Mouse (Mus musculus) kidney, postnatal 14 days (tissue): ENCODE data around the gene Hba-a1.
"Not testable (repeated sequence)": the region's sequence is repeated elsewhere in the genome, so short reads cannot be mapped to it uniquely, and the experiment has no call there.

ENCODE experiments used
- DNase-seq: peaks from one replicate; pipeline ENCODE4 v3.0.0; 2022; ENCODE audit warnings: mixed read lengths

Hba-a1 gene

GRCm38 (mm10) chr11:32265117-32265738, 18.1 kb upstream of the Hba-a1 start:
- no peak for DNase-seq

GRCm38 (mm10) chr11:32266194-32266593, 17.1 kb upstream of the Hba-a1 start:
- DNase-seq = no peak

GRCm38 (mm10) chr11:32266776-32267175, 16.5 kb upstream of the Hba-a1 start:
- no peak for DNase-seq

GRCm38 (mm10) chr11:32267188-32267884, 16.0 kb upstream of the Hba-a1 start, which contains the start of gene Nprl3:
Gene Nprl3 (minus strand): TSS chr11:32267707.
- peak; percentile 98 for DNase-seq

GRCm38 (mm10) chr11:32267964-32268363, 15.3 kb upstream of the Hba-a1 start:
- no peak for DNase-seq

- no peak for DNase-seq
These were observed 14.4 kb upstream of the Hba-a1 start for GRCm38 (mm10) chr11:32268952-32269351.

- no peak for DNase-seq
These were observed 12.1 kb upstream of the Hba-a1 start for GRCm38 (mm10) chr11:32271178-32271577.

GRCm38 (mm10) chr11:32276347-32276746, 7.0 kb upstream of the Hba-a1 start, which contains the start of gene Hba-x:
Gene Hba-x (plus strand): TSS chr11:32276400.
- no peak for DNase-seq

- DNase-seq = no peak
These were observed 5.4 kb upstream of the Hba-a1 start for GRCm38 (mm10) chr11:32277736-32278457.

GRCm38 (mm10) chr11:32278458-32278957, 4.8 kb upstream of the Hba-a1 start:
- DNase-seq = no peak

- DNase-seq = no peak
These were observed 2.7 kb upstream of the Hba-a1 start for GRCm38 (mm10) chr11:32280646-32281045.

- DNase-seq = no peak
These were observed 1.7 kb upstream of the Hba-a1 start for GRCm38 (mm10) chr11:32281416-32282144.

- DNase-seq = not testable (repeated sequence)
These were observed 1.3 kb downstream of the Hba-a1 start for GRCm38 (mm10) chr11:32284582-32284981.

- DNase-seq = no peak
These were observed 1.9 kb downstream of the Hba-a1 start for GRCm38 (mm10) chr11:32285031-32285775.

GRCm38 (mm10) chr11:32285887-32286286, 2.6 kb downstream of the Hba-a1 start:
- not testable (repeated sequence) for DNase-seq

- DNase-seq = peak; percentile 84
These were observed 3.6 kb downstream of the Hba-a1 start, which contains the start of gene Hbq1b for GRCm38 (mm10) chr11:32286695-32287492. Gene Hbq1b (plus strand): TSS chr11:32286965.

- no peak for DNase-seq
These were observed 4.1 kb downstream of the Hba-a1 start for GRCm38 (mm10) chr11:32287493-32287825.

- DNase-seq = not testable (repeated sequence)
These were observed 9.5 kb downstream of the Hba-a1 start for GRCm38 (mm10) chr11:32292819-32293218.

- DNase-seq = not testable (repeated sequence)
These were observed 10.2 kb downstream of the Hba-a1 start for GRCm38 (mm10) chr11:32293479-32293878.

GRCm38 (mm10) chr11:32296203-32296602, 12.9 kb downstream of the Hba-a1 start, which contains the start of gene Hba-a2:
Gene Hba-a2 (plus strand): TSS chr11:32296489.
- not testable (repeated sequence) for DNase-seq

- DNase-seq = not testable (repeated sequence)
These were observed 14.1 kb downstream of the Hba-a1 start for GRCm38 (mm10) chr11:32297417-32297816.
